Mouse (Mus musculus) heart, embryonic 14.5 days (tissue): ENCODE measurements around the gene Smim11. TPM values are rescaled to one million over a fixed set of nuclear protein-coding genes. Genes with fewer than 3 reads are reported as not detected.
A peak's percentile ranks its signal among the peaks of the same experiment; 100 is the strongest.

Experiments
- ATAC-seq: fragments of 200-750 bp; cut with Nextera tagmentation; 2 replicates; pipeline ENCODE4 v1.8.0; 2017; ENCODE audit warnings: low read depth, moderate TSS enrichment; ENCODE audit not compliant: insufficient number of reproducible peaks, insufficient read depth, low FRiP score
- H3K27ac ChIP-seq, 2 experiments: fragments of 200-500 bp in 1 of 2; fragments of 300-500 bp in 1 of 2; sonication (generic) in 1 of 2; replicated peaks in 1 of 2; 2 replicates each; pipeline ENCODE4 v1.5.1; 2012 to 2014; ENCODE audit warnings: low read depth in 2 of 2, low read length in 2 of 2, control low read depth in 1 of 2, mild to moderate bottlenecking in 1 of 2, mixed read lengths in 1 of 2; ENCODE audit not compliant: control insufficient read depth in 1 of 2, insufficient read depth in 1 of 2
- H3K27me3 ChIP-seq: fragments of 300-500 bp; sonication (generic); 2 replicates; pipeline ENCODE4 v1.6.1; 2014; ENCODE audit warnings: mild to moderate bottlenecking, low read length, control low read depth; ENCODE audit not compliant: control insufficient read depth, insufficient read depth
- H3K36me3 ChIP-seq: fragments of 300-500 bp; sonication (generic); 2 replicates; pipeline ENCODE4 v1.6.1; 2014; ENCODE audit warnings: mild to moderate bottlenecking, control low read depth, low read length, mixed read lengths; ENCODE audit not compliant: control insufficient read depth, insufficient read depth
- H3K4me1 ChIP-seq, 2 experiments: fragments of 200-500 bp in 1 of 2; fragments of 300-500 bp in 1 of 2; sonication (generic) in 1 of 2; 2 replicates each; pipeline ENCODE4 v1.6.1; 2012 to 2014; ENCODE audit warnings: low read length in 2 of 2, control low read depth in 1 of 2, mixed read lengths in 1 of 2; ENCODE audit not compliant: control insufficient read depth in 2 of 2, insufficient read depth in 2 of 2
- H3K4me2 ChIP-seq: fragments of 300-500 bp; sonication (generic); 2 replicates; pipeline ENCODE4 v1.6.1; 2014; ENCODE audit warnings: mild to moderate bottlenecking, low read length
- H3K4me3 ChIP-seq, 2 experiments: fragments of 200-500 bp in 1 of 2; fragments of 300-500 bp in 1 of 2; sonication (generic) in 1 of 2; 2 replicates each; pipeline ENCODE4 v1.5.1; 2012 to 2014; ENCODE audit warnings: low read length in 2 of 2, mild to moderate bottlenecking in 2 of 2, control low read depth in 1 of 2, low read depth in 1 of 2, moderate library complexity in 1 of 2; ENCODE audit not compliant: control insufficient read depth in 1 of 2, insufficient read depth in 1 of 2
- H3K9ac ChIP-seq: fragments of 300-500 bp; sonication (generic); 2 replicates; pipeline ENCODE4 v1.6.1; 2014; ENCODE audit warnings: mild to moderate bottlenecking, low read length
- H3K9me3 ChIP-seq: fragments of 300-500 bp; sonication (generic); 2 replicates; pipeline ENCODE4 v1.6.1; 2016; ENCODE audit warnings: low read length, control low read depth; ENCODE audit not compliant: control insufficient read depth
- WGBS: fragments of 180-500 bp; shearing (Covaris S2); extraction: QIAGEN DNeasy Blood & Tissue Kit; methylation state at CpG from one replicate; pipeline ENCODE4 v1.1.7; 2014; 5-methylcytosine and 5-hydroxymethylcytosine counted together
- polyA plus RNA-seq: library from polyadenylated mRNA; unstranded; fragments of >200 nt; fragmentation: Nextera tagmentation; extraction: Ambion mirVana; gene quantifications from 2 replicates; pipeline ENCODE4 v1.2.1, GENCODE M21; 2014

Smim11 gene
- polyA plus RNA-seq, 1 experiment from 2014 or later: 132 TPM

- H3K4me3 ChIP-seq: no peak overlapping the region
- no peak overlapping the region for H3K27ac ChIP-seq
- no peak for ATAC-seq
- no peaks in the 10 kb centered on the region for H3K36me3 ChIP-seq
- WGBS: 63% methylated on average over 20 of the region's 20 CpGs
- no peak overlapping the region for H3K4me2 ChIP-seq
- peaks cover under 1% of the 10 kb centered on the region in 2 experiments for H3K4me1 ChIP-seq
- no peaks in the 10 kb centered on the region for H3K9me3 ChIP-seq
- H3K27me3 ChIP-seq: no peaks in the 10 kb centered on the region
- H3K9ac ChIP-seq: no peak overlapping the region
These were observed 18.4 kb downstream of the Smim11 start for GRCm38 (mm10) chr16:92319353-92320109.

DNA sequence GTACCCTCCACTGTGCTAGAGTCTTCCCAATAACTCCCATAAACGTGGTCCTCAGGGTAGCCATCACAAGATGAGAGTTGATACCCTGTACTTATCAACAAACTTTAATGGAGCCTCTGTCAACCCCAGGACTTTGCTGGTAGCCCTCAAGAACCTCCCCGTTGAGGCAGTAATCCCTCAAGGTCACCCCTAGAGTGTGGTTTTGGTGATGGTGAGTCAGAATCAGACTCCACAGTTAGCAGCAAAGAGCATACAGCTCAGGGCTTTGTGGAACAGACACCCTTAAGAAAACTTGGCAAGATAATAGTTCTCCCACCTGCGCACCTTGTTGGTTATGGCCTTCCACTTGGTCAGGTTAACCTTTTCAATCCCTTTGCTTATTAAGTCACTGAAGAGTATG lies 19.3 kb downstream of the Smim11 start:
- Histone ChIP-seq H3K9me3 (no peaks in the 10 kb centered on the region), H3K4me3 (no peak overlapping the region), H3K4me1 (no peaks in the 10 kb centered on the region; a peak in 1 of 4 replicates), H3K36me3 (no peaks in the 10 kb centered on the region), H3K27ac (no peak overlapping the region), H3K9ac (no peak overlapping the region), H3K4me2 (no peak overlapping the region), H3K27me3 (no peaks in the 10 kb centered on the region)
- 71% methylated on average over 3 of the region's 3 CpGs for WGBS
- no peak for ATAC-seq

GRCm38 (mm10) chr16:92321341-92321740 lies 20.3 kb downstream of the Smim11 start, which contains the start of gene Fam243:
Gene Fam243, minus strand, starts transcription at chr16:92321441.
- no peaks in the 10 kb centered on the region for H3K27me3 ChIP-seq
- no peak within 1 kb of the TSS for H3K4me2 ChIP-seq
- no peaks in the 10 kb centered on the region; a peak in 1 of 4 replicates for H3K4me1 ChIP-seq
- H3K4me3 ChIP-seq: no peak within 1 kb of the TSS
- no peaks in the 10 kb centered on the region for H3K9me3 ChIP-seq
- H3K9ac ChIP-seq: no peak within 1 kb of the TSS
- no peak for ATAC-seq
- no peaks in the 10 kb centered on the region for H3K36me3 ChIP-seq
- WGBS: 88% methylated on average over 8 of the region's 8 CpGs
- no peak within 1 kb of the TSS for H3K27ac ChIP-seq

DNA sequence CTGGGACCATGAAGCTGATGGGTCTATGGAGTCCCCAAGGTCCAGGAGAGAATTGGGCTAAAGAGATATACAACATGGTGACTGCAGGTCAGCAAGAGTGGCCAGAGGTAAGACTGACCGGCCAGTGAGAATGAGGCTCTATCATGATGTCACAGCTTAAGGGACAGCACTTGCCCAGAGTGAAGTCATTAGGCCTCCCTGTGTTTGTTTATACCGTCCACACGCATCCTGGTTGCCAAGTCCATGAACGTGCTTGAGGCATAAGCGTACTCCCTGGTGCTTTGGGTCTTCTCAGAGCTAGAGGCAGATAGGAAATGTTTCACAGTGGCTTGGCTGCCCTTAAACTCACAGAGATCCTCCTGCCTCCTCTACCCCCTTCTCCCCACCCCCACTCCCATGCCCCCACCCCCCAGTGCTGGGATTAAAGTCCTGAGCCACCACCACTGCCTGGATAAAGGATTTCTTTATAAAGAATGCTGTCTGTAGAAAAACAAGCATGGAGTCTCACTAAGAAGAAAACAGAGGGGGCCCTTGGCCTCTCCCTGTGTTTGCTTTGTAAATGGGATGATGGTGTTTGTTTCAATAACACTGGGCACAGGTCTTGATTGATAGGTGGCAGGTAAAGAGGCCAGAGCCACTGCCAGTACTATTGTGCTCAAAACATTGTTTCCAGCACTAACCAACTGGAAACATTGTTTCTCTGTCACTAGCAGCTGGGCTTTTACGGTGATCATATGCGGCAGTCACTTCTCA lies 23.4 kb downstream of the Smim11 start:
- no peaks in the 10 kb centered on the region; a peak in 1 of 4 replicates for H3K4me1 ChIP-seq
- no peaks in the 10 kb centered on the region for H3K36me3 ChIP-seq
- no peaks in the 10 kb centered on the region for H3K27me3 ChIP-seq
- no peak overlapping the region for H3K9ac ChIP-seq
- H3K4me2 ChIP-seq: no peak overlapping the region
- H3K4me3 ChIP-seq: no peak overlapping the region
- H3K9me3 ChIP-seq: no peaks in the 10 kb centered on the region
- 54% methylated on average over 7 of the region's 7 CpGs for WGBS
- no peak overlapping the region for H3K27ac ChIP-seq
- ATAC-seq: no peak

DNA sequence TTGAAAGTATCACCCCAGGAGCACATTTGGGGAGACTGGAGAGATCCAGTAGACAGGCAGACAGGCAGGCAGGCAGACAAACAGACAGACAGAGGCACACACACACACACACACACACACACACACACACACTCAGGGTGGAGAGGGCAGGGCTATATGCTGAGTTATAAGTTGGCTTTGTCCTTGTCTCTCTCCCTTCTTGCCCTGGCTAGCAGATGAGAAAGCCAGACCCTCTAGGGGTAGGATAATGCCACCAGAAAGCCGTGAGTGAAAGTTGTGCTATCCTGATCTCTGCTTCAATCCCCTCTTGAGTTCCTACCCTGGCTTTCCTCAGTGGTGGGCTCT lies 23.9 kb downstream of the Smim11 start:
- 46% methylated on average over 1 of the region's 1 CpGs for WGBS
- Histone ChIP-seq H3K27ac (no peak overlapping the region), H3K4me3 (no peak overlapping the region), H3K4me1 (peaks cover 0 to 2% of the 10 kb centered on the region in 2 experiments; a peak in 1 of 4 replicates), H3K9me3 (no peaks in the 10 kb centered on the region), H3K27me3 (no peaks in the 10 kb centered on the region), H3K36me3 (no peaks in the 10 kb centered on the region), H3K4me2 (no peak overlapping the region), H3K9ac (no peak overlapping the region)
- no peak for ATAC-seq

DNA sequence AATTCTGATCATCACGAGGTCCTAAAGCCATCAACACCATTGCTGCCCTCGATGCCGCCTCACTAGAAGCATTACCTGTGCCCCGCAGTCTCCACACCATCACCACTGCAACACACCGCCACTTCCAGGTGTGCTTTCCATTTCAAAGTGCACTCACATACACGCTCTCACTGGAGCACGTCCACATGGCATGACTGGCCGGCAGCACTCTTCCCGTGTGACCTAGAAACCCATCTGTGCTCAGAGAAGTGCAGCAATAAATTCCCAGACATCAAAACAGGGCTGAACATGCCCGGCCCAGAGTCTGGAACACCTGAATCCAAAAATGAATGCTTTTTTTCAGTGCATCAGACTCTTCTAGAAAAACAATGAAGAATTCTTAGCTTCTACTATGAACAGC lies 26.8 kb downstream of the Smim11 start:
- WGBS: 87% methylated on average over 10 of the region's 10 CpGs
- H3K36me3 ChIP-seq: no peaks in the 10 kb centered on the region
- no peaks in the 10 kb centered on the region for H3K27me3 ChIP-seq
- no peak overlapping the region for H3K4me3 ChIP-seq
- peaks cover 1 to 6% of the 10 kb centered on the region in 2 experiments; a peak in 2 of 4 replicates for H3K4me1 ChIP-seq
- no peaks in the 10 kb centered on the region for H3K9me3 ChIP-seq
- no peak overlapping the region for H3K27ac ChIP-seq
- H3K9ac ChIP-seq: no peak overlapping the region
- no peak overlapping the region for H3K4me2 ChIP-seq
- ATAC-seq: no peak

GRCm38 (mm10) chr16:92330966-92331365 lies 29.9 kb downstream of the Smim11 start:
- no peak for ATAC-seq
- Histone ChIP-seq H3K9me3 (no peaks in the 10 kb centered on the region), H3K36me3 (no peaks in the 10 kb centered on the region), H3K4me1 (peaks cover 3 to 7% of the 10 kb centered on the region in 2 experiments; a peak in 2 of 4 replicates), H3K27me3 (0 out of 2 replicates have a peak, but pooled peaks cover 3% of the 10 kb centered on the region), H3K9ac (no peak overlapping the region), H3K4me3 (no peak overlapping the region), H3K4me2 (no peak overlapping the region), H3K27ac (peak overlapping the region; percentile 40 to 65; a peak in 3 of 4 replicates)
- WGBS: 45% methylated on average over 5 of the region's 5 CpGs
